Mouse (Mus musculus) embryonic facial prominence, embryonic 11.5 days (tissue): Measurements from ENCODE around the gene Olfr372. TPM values are rescaled to one million over a fixed set of nuclear protein-coding genes. Genes with fewer than 3 reads are reported as not detected.

Experiments used
- ATAC-seq: fragments of 200-750 bp; cut with Nextera tagmentation; replicated peaks from 2 replicates; pipeline ENCODE4 v1.8.0; 2017; ENCODE audit warnings: low read depth; ENCODE audit not compliant: insufficient number of reproducible peaks, low FRiP score, low TSS enrichment
- DNase-seq: peaks from one replicate; pipeline ENCODE4 v3.0.0-alpha.2; 2015; ENCODE audit warnings: low spot score
- H3K27ac ChIP-seq: fragments of 300-500 bp; sonication (generic); replicated peaks from 2 replicates; pipeline ENCODE4 v1.5.1; 2014; ENCODE audit warnings: mild to moderate bottlenecking, low read depth, low read length, control low read depth
- H3K27me3 ChIP-seq: fragments of 300-500 bp; sonication (generic); 2 replicates; pipeline ENCODE4 v1.6.1; 2014; ENCODE audit warnings: mild to moderate bottlenecking, low read length, moderate library complexity, mixed read lengths; ENCODE audit not compliant: control insufficient read depth, insufficient read depth
- H3K36me3 ChIP-seq: fragments of 300-500 bp; sonication (generic); replicated peaks from 2 replicates; pipeline ENCODE4 v1.6.1; 2014; ENCODE audit warnings: low read depth, mild to moderate bottlenecking, low read length, moderate library complexity, mixed read lengths; ENCODE audit not compliant: control insufficient read depth, insufficient read depth
- H3K4me1 ChIP-seq: fragments of 300-500 bp; sonication (generic); 2 replicates; pipeline ENCODE4 v1.6.1; 2014; ENCODE audit warnings: low read length, mixed read lengths; ENCODE audit not compliant: control insufficient read depth, insufficient read depth
- H3K4me2 ChIP-seq: fragments of 300-500 bp; sonication (generic); 2 replicates; pipeline ENCODE4 v1.6.1; 2014; ENCODE audit warnings: low read depth, mild to moderate bottlenecking, control low read depth, low read length, moderate library complexity
- H3K4me3 ChIP-seq: fragments of 300-500 bp; sonication (generic); 2 replicates; pipeline ENCODE4 v1.5.1; 2014; ENCODE audit warnings: low read depth, low read length, control low read depth
- H3K9ac ChIP-seq: fragments of 300-500 bp; sonication (generic); replicated peaks from 2 replicates; pipeline ENCODE4 v1.6.1; 2014; ENCODE audit warnings: mild to moderate bottlenecking, control low read depth, low read length
- H3K9me3 ChIP-seq: fragments of 300-500 bp; sonication (generic); replicated peaks from 2 replicates; pipeline ENCODE4 v1.6.1; 2016; ENCODE audit warnings: mild to moderate bottlenecking, low read length, inconsistent platforms, mixed read lengths; ENCODE audit not compliant: control insufficient read depth
- WGBS: fragments of 180-500 bp; shearing (Covaris S2); extraction: QIAGEN DNeasy Blood & Tissue Kit; methylation state at CpG from one replicate; pipeline ENCODE4 v1.1.7; 2014; 5-methylcytosine and 5-hydroxymethylcytosine counted together
- polyA plus RNA-seq: library from polyadenylated mRNA; unstranded; fragments of >200 nt; fragmentation: Nextera tagmentation; extraction: Ambion mirVana; gene quantifications from 2 replicates; pipeline ENCODE4 v1.2.1, GENCODE M21; 2014

The Olfr372 gene
- polyA plus RNA-seq, 1 experiment from 2014 or later, result not detected

DNA sequence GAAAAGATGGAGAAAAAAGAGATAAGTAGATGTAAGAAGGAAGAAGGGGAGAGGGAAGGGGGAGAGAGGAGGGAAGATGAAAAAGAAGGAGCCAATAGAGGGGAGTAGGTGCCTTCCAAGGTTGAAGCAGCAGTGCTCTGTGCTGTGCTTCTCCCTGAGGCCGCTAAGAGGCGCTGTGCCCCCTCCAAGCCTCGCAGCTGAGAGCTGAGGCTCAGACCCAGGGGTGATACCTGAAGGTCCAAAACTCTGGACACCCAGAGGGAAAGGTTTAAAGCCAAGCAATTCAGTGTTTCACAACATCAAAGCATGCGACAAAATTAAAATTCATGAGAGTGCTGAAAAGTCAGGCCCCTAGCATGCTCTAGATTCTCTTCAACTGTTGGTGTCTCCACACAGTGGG lies 64.1 kb downstream of the Olfr372 start:
- no peaks in the 10 kb centered on the region for H3K27me3 ChIP-seq
- H3K36me3 ChIP-seq, result no peaks in the 10 kb centered on the region
- no peaks in the 10 kb centered on the region for H3K9me3 ChIP-seq
- H3K4me1 ChIP-seq, result no peaks in the 10 kb centered on the region
- WGBS, result 23% methylated on average over 4 of the region's 4 CpGs
- no peak overlapping the region for H3K9ac ChIP-seq
- no peak overlapping the region for H3K4me3 ChIP-seq
- ATAC-seq (no peak), DNase-seq (no peak)
- no peak overlapping the region for H3K27ac ChIP-seq
- H3K4me2 ChIP-seq, result no peak overlapping the region

DNA sequence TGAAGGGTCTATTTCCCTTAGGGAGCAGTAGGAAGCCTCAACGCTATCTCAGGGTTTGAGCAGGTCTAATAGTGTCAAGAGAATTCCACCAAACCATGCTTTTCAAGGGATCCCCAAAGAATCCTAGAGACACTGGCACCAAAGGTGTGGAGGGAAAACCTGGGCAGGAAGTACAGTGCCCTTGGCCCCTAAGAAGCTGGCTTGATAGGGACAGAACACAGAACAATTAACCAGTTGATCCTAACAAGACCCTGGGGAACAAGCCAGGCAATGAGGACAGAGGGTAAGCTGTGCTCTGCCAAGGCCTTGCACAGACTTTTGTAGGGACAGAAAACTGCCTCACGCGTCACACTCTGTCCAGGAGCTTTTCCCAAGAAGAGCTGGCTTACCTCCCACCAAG lies 65.7 kb downstream of the Olfr372 start, which contains the start of gene Olfr374:
TSS of gene Olfr374 (plus strand) at position 301 of the 400 bp plus-strand sequence.
- Histone ChIP-seq H3K27ac (no peak within 1 kb of the TSS), H3K4me2 (no peak within 1 kb of the TSS), H3K4me1 (no peaks in the 10 kb centered on the region), H3K27me3 (no peaks in the 10 kb centered on the region), H3K4me3 (no peak within 1 kb of the TSS), H3K36me3 (no peaks in the 10 kb centered on the region), H3K9me3 (no peaks in the 10 kb centered on the region), H3K9ac (no peak within 1 kb of the TSS)
- ATAC-seq, result no peak
- 89% methylated on average over 3 of the region's 3 CpGs for whole genome bisulfite sequencing
- DNase-seq, result no peak

Other genes with a start within 250 kb of the Olfr372 start
- gene Zfp709, start 159.2 kb upstream of the Olfr372 start, polyA plus RNA-seq, result 8.1 and 8.9 TPM in 2 replicates
- gene Zfp882, start 132.6 kb upstream of the Olfr372 start, polyA plus RNA-seq, result 6.5 and 7.2 TPM in 2 replicates
- 33.1 and 34.5 TPM in 2 replicates for gene Zfp617, start 132.6 kb upstream of the Olfr372 start, polyA plus RNA-seq
- gene Zfp961, start 90.2 kb upstream of the Olfr372 start, polyA plus RNA-seq, result 30.9 and 32.1 TPM in 2 replicates
- gene Cyp4f18, start 31.6 kb upstream of the Olfr372 start, polyA plus RNA-seq, result 0.36 and 0.71 TPM in 2 replicates
- gene Olfr373, start 42.0 kb downstream of the Olfr372 start, polyA plus RNA-seq, result not detected in 2 replicates
- gene Olfr374, start 65.8 kb downstream of the Olfr372 start, polyA plus RNA-seq, result 0.13 TPM in 1 of 2 replicates, not detected in the other
- gene Tpm4, start 93.8 kb downstream of the Olfr372 start, polyA plus RNA-seq, result 836 and 874 TPM in 2 replicates
- 102 and 105 TPM in 2 replicates for gene Rab8a, start 120.0 kb downstream of the Olfr372 start, polyA plus RNA-seq
- not detected in 2 replicates for gene Hsh2d, start 148.4 kb downstream of the Olfr372 start, polyA plus RNA-seq
- not detected in 2 replicates for gene Cib3, start 171.6 kb downstream of the Olfr372 start, polyA plus RNA-seq
- not detected in 2 replicates for gene Gm11034, start 172.4 kb downstream of the Olfr372 start, polyA plus RNA-seq
- 74.2 and 77.0 TPM in 2 replicates for gene Fam32a, start 178.5 kb downstream of the Olfr372 start, polyA plus RNA-seq
- 112 and 123 TPM in 2 replicates for gene Ap1m1, start 198.8 kb downstream of the Olfr372 start, polyA plus RNA-seq